Mouse (Mus musculus): ENCODE results near the gene Mylpf. TPM values are rescaled to one million over a fixed set of nuclear protein-coding genes. Genes with fewer than 3 reads are reported as not detected.

Mylpf gene
- polyA plus RNA-seq (2012; rRNA removed): 0.89 and 1.2 TPM in 2 replicates

GRCm38 (mm10) chr7:127208553-127209438, at the start of gene Mylpf:
Gene Mylpf (plus strand): TSS chr7:127208890.

GRCm38 (mm10) chr7:127195544-127196295, 13.0 kb upstream of the Mylpf start, which contains the start of gene Cd2bp2:
Gene Cd2bp2 (minus strand): TSS chr7:127196050.

GRCm38 (mm10) chr7:127208295-127208552, 466 bp upstream of the Mylpf start, which contains the start of gene Tbc1d10b:
Gene Tbc1d10b (minus strand): TSS chr7:127208468.

GRCm38 (mm10) chr7:127232622-127233367, 24.1 kb downstream of the Mylpf start, which contains the start of the genes Zfp553 and Sept1:
Gene Zfp553 (plus strand): TSS chr7:127233061.
Gene Sept1 (minus strand): TSS chr7:127233130.

GRCm38 (mm10) chr7:127243870-127244657, 35.4 kb downstream of the Mylpf start, which contains the start of gene Zfp771:
Gene Zfp771 (plus strand): TSS chr7:127244274.

GRCm38 (mm10) chr7:127260309-127261111, 51.8 kb downstream of the Mylpf start, which contains the start of gene Dctpp1:
Gene Dctpp1 (minus strand): TSS chr7:127260709.

Other genes starting within 250 kb of the Mylpf start
- 307 and 318 TPM in 2 replicates for gene Cdipt, start 233.0 kb upstream of the Mylpf start, polyA plus RNA-seq (2012; rRNA removed)
- 2.1 and 2.2 TPM in 2 replicates for gene Cdiptos, start 232.8 kb upstream of the Mylpf start, polyA plus RNA-seq (2012; rRNA removed)
- gene Mvp, start 194.3 kb upstream of the Mylpf start, polyA plus RNA-seq (2012; rRNA removed): 82.1 and 99.8 TPM in 2 replicates
- 2.2 and 4.7 TPM in 2 replicates for gene Pagr1b, start 192.4 kb upstream of the Mylpf start, polyA plus RNA-seq (2012; rRNA removed)
- 1.3 and 3.5 TPM in 2 replicates for gene Pagr1a, start 191.5 kb upstream of the Mylpf start, polyA plus RNA-seq (2012; rRNA removed)
- 60.7 and 61.9 TPM in 2 replicates for gene Gm42742, start 187.8 kb upstream of the Mylpf start, polyA plus RNA-seq (2012; rRNA removed)
- 20.6 and 34.9 TPM in 2 replicates for gene Prrt2, start 187.7 kb upstream of the Mylpf start, polyA plus RNA-seq (2012; rRNA removed)
- gene Maz, start 181.9 kb upstream of the Mylpf start, polyA plus RNA-seq (2012; rRNA removed): 393 and 433 TPM in 2 replicates
- gene Kif22, start 166.4 kb upstream of the Mylpf start, polyA plus RNA-seq (2012; rRNA removed): 6.5 and 11.3 TPM in 2 replicates
- gene Zg16, start 121.6 kb upstream of the Mylpf start, polyA plus RNA-seq (2012; rRNA removed): 4.6 and 8.5 TPM in 2 replicates
- gene AI467606, start 117.5 kb upstream of the Mylpf start, polyA plus RNA-seq (2012; rRNA removed): 31.3 and 37.2 TPM in 2 replicates
- gene Qprt, start 86.7 kb upstream of the Mylpf start, polyA plus RNA-seq (2012; rRNA removed): 2.5 and 3.0 TPM in 2 replicates
- 2.0 and 2.2 TPM in 2 replicates for gene Spn, start 71.1 kb upstream of the Mylpf start, polyA plus RNA-seq (2012; rRNA removed)
- 22.5 and 27.3 TPM in 2 replicates for gene Cd2bp2, start 12.8 kb upstream of the Mylpf start, polyA plus RNA-seq (2012; rRNA removed)
- gene Tbc1d10b, start 422 bp upstream of the Mylpf start, polyA plus RNA-seq (2012; rRNA removed): 37.8 and 46.0 TPM in 2 replicates
- 30.4 and 32.0 TPM in 2 replicates for gene Zfp553, start 24.2 kb downstream of the Mylpf start, polyA plus RNA-seq (2012; rRNA removed)
- 13.9 and 22.8 TPM in 2 replicates for gene Sept1, start 24.2 kb downstream of the Mylpf start, polyA plus RNA-seq (2012; rRNA removed)
- gene Zfp771, start 35.4 kb downstream of the Mylpf start, polyA plus RNA-seq (2012; rRNA removed): 290 and 471 TPM in 2 replicates
- gene Dctpp1, start 51.8 kb downstream of the Mylpf start, polyA plus RNA-seq (2012; rRNA removed): 82.3 and 102 TPM in 2 replicates
- gene Sephs2, start 65.2 kb downstream of the Mylpf start, polyA plus RNA-seq (2012; rRNA removed): 19.5 and 24.6 TPM in 2 replicates
- 4.3 and 4.5 TPM in 2 replicates for gene Itgal, start 87.4 kb downstream of the Mylpf start, polyA plus RNA-seq (2012; rRNA removed)
- gene Zfp768, start 136.7 kb downstream of the Mylpf start, polyA plus RNA-seq (2012; rRNA removed): 48.6 and 54.8 TPM in 2 replicates
- 9.1 and 10.7 TPM in 2 replicates for gene Zfp747, start 167.2 kb downstream of the Mylpf start, polyA plus RNA-seq (2012; rRNA removed)
- gene 9130019O22Rik, start 178.3 kb downstream of the Mylpf start, polyA plus RNA-seq (2012; rRNA removed): 4.5 and 4.6 TPM in 2 replicates
- 7.9 and 11.6 TPM in 2 replicates for gene E430018J23Rik, start 184.7 kb downstream of the Mylpf start, polyA plus RNA-seq (2012; rRNA removed)
- 7.0 and 8.5 TPM in 2 replicates for gene Zfp764, start 197.9 kb downstream of the Mylpf start, polyA plus RNA-seq (2012; rRNA removed)
- 34.3 and 36.2 TPM in 2 replicates for gene Zfp688, start 213.2 kb downstream of the Mylpf start, polyA plus RNA-seq (2012; rRNA removed)
- 8.0 and 9.3 TPM in 2 replicates for gene Zfp689, start 240.3 kb downstream of the Mylpf start, polyA plus RNA-seq (2012; rRNA removed)